Mouse (Mus musculus) kidney, adult 2 months (tissue): ENCODE results near the gene Spryd3.

ENCODE experiments used
- CTCF ChIP-seq: fragments of 200-500 bp; conservative IDR thresholded peaks from 2 replicates; pipeline ENCODE4 v1.5.1; 2011; ENCODE audit warnings: low read depth, mild to moderate bottlenecking, control low read depth, low read length, moderate library complexity, mixed read lengths; ENCODE audit not compliant: insufficient read depth, insufficient read length
- POLR2A ChIP-seq: fragments of 200-500 bp; IDR thresholded peaks from one replicate; pipeline ENCODE4 v1.6.1; 2011; ENCODE audit warnings: low read depth, low read length, control low read depth

- TF ChIP-seq CTCF (peak; percentile 70), POLR2A (no peak)
Measured at GRCm38 (mm10) chr15:102107689-102108573, 28.1 kb downstream of the Spryd3 start.
